Mouse (Mus musculus): ENCODE data around the gene Camkmt.

Gene Camkmt

GRCm38 (mm10) chr17:85089011-85089410 lies 1.3 kb upstream of the Camkmt start:
- peak; percentile 15 for DNase-seq (ENCODE audit: extremely low read depth, insufficient read length, low spot score)

GRCm38 (mm10) chr17:85089621-85090020 lies 731 bp upstream of the Camkmt start:
- no peak for DNase-seq (ENCODE audit: extremely low read depth, insufficient read length, low spot score)

GRCm38 (mm10) chr17:85091762-85092161 lies 1.4 kb downstream of the Camkmt start:
- DNase-seq (ENCODE audit: extremely low read depth, insufficient read length, low spot score), result no peak

- DNase-seq (ENCODE audit: extremely low read depth, insufficient read length, low spot score), result no peak
Observed at GRCm38 (mm10) chr17:85096396-85096795, 6.0 kb downstream of the Camkmt start.

GRCm38 (mm10) chr17:85098677-85099323 lies 8.4 kb downstream of the Camkmt start:
- DNase-seq (ENCODE audit: extremely low read depth, insufficient read length, low spot score), result peak; percentile 54

GRCm38 (mm10) chr17:85100232-85100631 lies 9.9 kb downstream of the Camkmt start:
- no peak for DNase-seq (ENCODE audit: extremely low read depth, insufficient read length, low spot score)

- no peak for DNase-seq (ENCODE audit: extremely low read depth, insufficient read length, low spot score)
Observed at GRCm38 (mm10) chr17:85101751-85102150, 11.4 kb downstream of the Camkmt start.

GRCm38 (mm10) chr17:85103310-85103709 lies 13.0 kb downstream of the Camkmt start:
- DNase-seq (ENCODE audit: extremely low read depth, insufficient read length, low spot score), result no peak

GRCm38 (mm10) chr17:85110640-85111039 lies 20.3 kb downstream of the Camkmt start:
- DNase-seq (ENCODE audit: extremely low read depth, insufficient read length, low spot score), result no peak

- DNase-seq (ENCODE audit: extremely low read depth, insufficient read length, low spot score), result no peak
Observed at GRCm38 (mm10) chr17:85113441-85113840, 23.1 kb downstream of the Camkmt start.

GRCm38 (mm10) chr17:85116643-85117042 lies 26.3 kb downstream of the Camkmt start:
- DNase-seq (ENCODE audit: extremely low read depth, insufficient read length, low spot score), result no peak

- DNase-seq (ENCODE audit: extremely low read depth, insufficient read length, low spot score), result no peak
Observed at GRCm38 (mm10) chr17:85138393-85138792, 48.0 kb downstream of the Camkmt start.

- DNase-seq (ENCODE audit: extremely low read depth, insufficient read length, low spot score), result no peak
Observed at GRCm38 (mm10) chr17:85141621-85142020, 51.3 kb downstream of the Camkmt start.

GRCm38 (mm10) chr17:85142495-85143111 lies 52.3 kb downstream of the Camkmt start:
- DNase-seq (ENCODE audit: extremely low read depth, insufficient read length, low spot score), result no peak

- DNase-seq (ENCODE audit: extremely low read depth, insufficient read length, low spot score), result no peak
Observed at GRCm38 (mm10) chr17:85144141-85144540, 53.8 kb downstream of the Camkmt start.

- no peak for DNase-seq (ENCODE audit: extremely low read depth, insufficient read length, low spot score)
Observed at GRCm38 (mm10) chr17:85148348-85148747, 58.0 kb downstream of the Camkmt start.

- no peak for DNase-seq (ENCODE audit: extremely low read depth, insufficient read length, low spot score)
Observed at GRCm38 (mm10) chr17:85149211-85149738, 58.9 kb downstream of the Camkmt start.

- DNase-seq (ENCODE audit: extremely low read depth, insufficient read length, low spot score), result no peak
Observed at GRCm38 (mm10) chr17:85151264-85151663, 60.9 kb downstream of the Camkmt start.

GRCm38 (mm10) chr17:85158202-85158601 lies 67.8 kb downstream of the Camkmt start:
- no peak for DNase-seq (ENCODE audit: extremely low read depth, insufficient read length, low spot score)

GRCm38 (mm10) chr17:85159526-85159925 lies 69.2 kb downstream of the Camkmt start:
- DNase-seq (ENCODE audit: extremely low read depth, insufficient read length, low spot score), result no peak

GRCm38 (mm10) chr17:85160786-85161185 lies 70.4 kb downstream of the Camkmt start:
- DNase-seq (ENCODE audit: extremely low read depth, insufficient read length, low spot score), result no peak

- DNase-seq (ENCODE audit: extremely low read depth, insufficient read length, low spot score), result no peak
Observed at GRCm38 (mm10) chr17:85162569-85163271, 72.4 kb downstream of the Camkmt start.
